Mouse (Mus musculus): ENCODE measurements around the gene Rab3c. TPM values are rescaled to one million over a fixed set of nuclear protein-coding genes. Genes with fewer than 3 reads are reported as not detected.
A peak's percentile ranks its signal among the peaks of the same experiment; 100 is the strongest.

Rab3c gene
- polyA plus RNA-seq, 1 experiment from 2014 or later, result 2.9 TPM

DNA sequence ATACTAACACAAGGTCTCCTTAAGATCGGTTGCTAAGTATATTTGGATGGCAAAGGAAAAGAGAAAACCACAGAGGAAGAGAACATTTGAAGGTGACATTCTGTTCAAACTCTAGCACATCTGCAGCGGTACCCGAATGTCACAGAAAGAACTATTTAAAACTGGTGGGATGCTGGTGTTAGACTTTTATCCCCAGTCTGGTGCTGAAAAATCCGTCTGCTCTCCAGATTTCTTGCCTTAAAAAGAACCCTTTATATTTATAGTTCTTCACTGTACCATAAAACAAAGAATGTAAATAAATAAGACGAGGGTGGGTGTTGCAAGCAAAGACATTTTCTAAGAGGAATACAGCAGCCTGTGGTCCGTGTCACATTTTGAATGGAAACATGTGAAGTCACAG, 105.1 kb downstream of the Rab3c start:
- no peaks in the 10 kb centered on the region for H3K27me3 ChIP-seq
- H3K9me3 ChIP-seq (replicated peaks), result no peaks in the 10 kb centered on the region
- H3K36me3 ChIP-seq, result no peaks in the 10 kb centered on the region
- H3K4me3 ChIP-seq (replicated peaks), result no peak overlapping the region
- no peak overlapping the region for H3K4me2 ChIP-seq
- no peak for ATAC-seq (replicated peaks; ENCODE audit: low FRiP score)
- no peak overlapping the region for H3K9ac ChIP-seq
- no peak overlapping the region for H3K27ac ChIP-seq
- WGBS, result 62% methylated on average over 6 of the region's 6 CpGs
- H3K4me1 ChIP-seq, result no peaks in the 10 kb centered on the region

DNA sequence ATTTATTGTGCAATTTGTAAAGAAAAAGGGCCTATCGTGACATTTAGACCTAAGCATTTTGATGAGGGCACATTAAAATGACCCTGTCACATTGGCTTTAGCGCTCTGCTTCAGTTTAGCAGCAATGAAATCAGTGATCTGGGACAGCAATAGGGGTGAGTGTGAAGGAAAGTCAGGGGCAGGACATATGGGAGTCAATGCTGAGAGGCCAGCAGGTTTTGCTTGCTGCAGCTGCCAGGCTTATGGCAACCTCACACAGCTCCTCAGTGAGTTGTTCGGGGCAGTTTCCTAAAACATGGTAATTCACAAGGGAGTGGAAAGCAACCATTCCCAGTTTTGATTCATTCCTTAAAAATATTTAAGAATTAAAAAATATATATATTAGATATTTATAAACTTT, 111.1 kb downstream of the Rab3c start:
- no peak for ATAC-seq (replicated peaks; ENCODE audit: low FRiP score)
- WGBS, result 68% methylated on average over 3 of the region's 3 CpGs

DNA sequence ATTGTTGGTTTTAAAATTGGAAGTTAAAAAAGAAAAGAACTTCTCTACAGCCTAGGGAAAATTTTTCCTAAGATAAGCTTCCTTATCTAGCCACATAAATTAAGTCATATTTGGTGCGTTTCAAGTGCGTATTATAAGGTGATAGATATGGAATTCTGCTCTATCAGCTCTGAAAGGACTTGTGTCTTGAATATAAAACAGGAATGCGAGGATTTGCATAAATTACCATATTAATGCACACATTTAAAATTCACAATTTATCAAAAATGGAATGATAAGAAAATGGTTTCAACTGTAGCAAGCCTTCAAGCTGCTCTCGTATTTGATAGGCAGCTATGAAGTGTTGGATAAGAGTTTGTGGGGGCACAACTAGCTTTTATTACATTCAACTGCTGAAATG, 111.6 kb downstream of the Rab3c start:
- no peak overlapping the region for H3K9ac ChIP-seq
- no peak overlapping the region for H3K4me3 ChIP-seq (replicated peaks)
- 0 out of 2 replicates have a peak, but pooled peaks cover 4% of the 10 kb centered on the region for H3K4me1 ChIP-seq
- no peak overlapping the region for H3K27ac ChIP-seq
- 79% methylated on average over 4 of the region's 4 CpGs for WGBS
- H3K9me3 ChIP-seq (replicated peaks), result no peaks in the 10 kb centered on the region
- H3K36me3 ChIP-seq, result no peaks in the 10 kb centered on the region
- no peaks in the 10 kb centered on the region for H3K27me3 ChIP-seq
- H3K4me2 ChIP-seq, result no peak overlapping the region
- no peak for ATAC-seq (replicated peaks; ENCODE audit: low FRiP score)

More for the DNA sequence above, 111.1 kb downstream of the Rab3c start:
- H3K4me1 ChIP-seq, result 0 out of 2 replicates have a peak, but pooled peaks cover 4% of the 10 kb centered on the region
- H3K4me2 ChIP-seq, result no peak overlapping the region
- H3K27ac ChIP-seq, result no peak overlapping the region
- H3K9me3 ChIP-seq (replicated peaks), result no peaks in the 10 kb centered on the region
- H3K36me3 ChIP-seq, result no peaks in the 10 kb centered on the region
- no peaks in the 10 kb centered on the region for H3K27me3 ChIP-seq
- no peak overlapping the region for H3K9ac ChIP-seq
- no peak overlapping the region for H3K4me3 ChIP-seq (replicated peaks)

DNA sequence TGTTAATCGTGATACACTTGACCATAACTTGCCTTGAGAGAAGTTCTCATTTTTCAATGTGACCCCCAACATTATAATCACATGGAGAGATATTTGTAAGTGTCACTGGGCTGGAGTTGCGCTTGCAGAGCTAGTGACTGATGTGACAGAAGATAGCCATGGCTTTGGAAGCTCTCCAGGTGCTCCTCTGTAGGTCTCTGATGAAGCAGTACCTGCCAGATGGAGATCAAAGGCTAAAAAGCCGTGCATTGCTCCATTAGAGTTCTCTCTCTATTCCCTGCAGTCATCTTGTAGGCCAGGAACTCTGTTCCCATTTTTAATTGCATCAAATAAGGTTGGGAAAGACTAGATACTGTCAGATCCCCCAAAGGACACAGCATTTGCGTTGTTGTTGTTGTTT, 112.2 kb downstream of the Rab3c start:
- Histone ChIP-seq H3K4me2 (no peak overlapping the region), H3K4me3 (replicated peaks) (no peak overlapping the region), H3K9ac (no peak overlapping the region), H3K27me3 (no peaks in the 10 kb centered on the region), H3K36me3 (no peaks in the 10 kb centered on the region), H3K27ac (no peak overlapping the region), H3K4me1 (0 out of 2 replicates have a peak, but pooled peaks cover 4% of the 10 kb centered on the region), H3K9me3 (replicated peaks) (no peaks in the 10 kb centered on the region)
- no peak for ATAC-seq (replicated peaks; ENCODE audit: low FRiP score)
- 78% methylated on average over 4 of the region's 4 CpGs for WGBS

DNA sequence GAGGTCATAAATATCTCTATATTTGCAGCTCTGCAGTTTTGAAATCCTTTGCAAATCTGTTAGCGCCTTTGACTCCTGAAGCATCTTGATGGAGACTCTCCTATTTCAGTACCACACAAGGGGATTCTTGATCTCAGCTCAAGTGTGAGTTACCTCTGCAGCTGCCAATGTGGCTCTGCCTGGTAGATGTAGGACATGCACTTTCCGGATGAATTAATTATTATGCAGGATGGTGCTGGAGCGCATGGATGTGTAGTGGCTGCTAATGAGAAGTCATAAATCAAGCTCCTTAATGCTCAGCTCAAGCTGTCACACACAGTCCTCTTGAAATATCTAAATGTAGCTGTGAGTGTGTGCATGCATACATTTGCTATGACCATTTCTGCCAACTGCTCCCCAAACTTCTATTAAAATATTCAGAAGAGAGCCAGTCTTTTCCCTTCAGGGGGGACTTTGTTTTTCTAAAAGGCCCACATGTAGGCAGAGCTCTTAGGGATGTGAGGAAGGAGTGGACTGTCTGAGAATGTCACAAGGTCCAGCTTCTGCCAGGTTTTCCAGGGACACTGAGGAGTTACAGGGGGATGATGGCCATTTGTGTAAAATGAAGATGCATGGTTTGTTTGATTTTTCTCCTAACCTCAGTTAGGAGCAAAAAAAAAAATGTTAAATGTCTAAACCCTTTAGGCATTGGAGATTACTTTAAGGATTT, 114.0 kb downstream of the Rab3c start:
- WGBS, result 41% methylated on average over 3 of the region's 3 CpGs
- Histone ChIP-seq H3K36me3 (no peaks in the 10 kb centered on the region), H3K4me1 (0 out of 2 replicates have a peak, but pooled peaks cover 4% of the 10 kb centered on the region), H3K4me2 (no peak overlapping the region), H3K9me3 (replicated peaks) (no peaks in the 10 kb centered on the region), H3K9ac (no peak overlapping the region), H3K4me3 (replicated peaks) (no peak overlapping the region), H3K27ac (no peak overlapping the region), H3K27me3 (no peaks in the 10 kb centered on the region)
- ATAC-seq (replicated peaks; ENCODE audit: low FRiP score), result peak; percentile 60; the same call in 1 of the 2 replicates

DNA sequence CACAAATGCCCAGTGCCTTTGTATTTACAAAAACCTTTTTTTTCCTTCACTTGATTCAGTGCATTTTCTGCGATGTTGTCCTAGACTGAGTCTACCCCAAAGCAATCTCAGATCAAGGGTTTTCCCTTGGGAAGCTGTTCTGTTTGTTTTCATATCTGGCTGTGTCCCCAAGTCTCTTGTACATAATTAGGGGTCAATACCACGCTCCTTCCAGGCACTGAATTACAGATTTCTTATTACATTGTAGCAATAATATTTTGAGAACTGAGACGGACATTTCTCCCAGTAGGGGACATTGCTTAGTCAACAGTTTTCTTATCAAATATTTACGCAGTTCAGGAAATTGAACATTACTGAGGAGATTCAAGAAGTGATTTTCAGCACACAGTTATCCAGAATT, 120.8 kb downstream of the Rab3c start:
- no peaks in the 10 kb centered on the region for H3K4me1 ChIP-seq
- H3K27ac ChIP-seq, result no peak overlapping the region
- H3K4me3 ChIP-seq (replicated peaks), result no peak overlapping the region
- ATAC-seq (replicated peaks; ENCODE audit: low FRiP score), result no peak
- WGBS, result 63% methylated on average over 4 of the region's 4 CpGs
- H3K36me3 ChIP-seq, result no peaks in the 10 kb centered on the region
- H3K9ac ChIP-seq, result no peak overlapping the region
- no peaks in the 10 kb centered on the region for H3K9me3 ChIP-seq (replicated peaks)
- no peaks in the 10 kb centered on the region for H3K27me3 ChIP-seq
- H3K4me2 ChIP-seq, result no peak overlapping the region

DNA sequence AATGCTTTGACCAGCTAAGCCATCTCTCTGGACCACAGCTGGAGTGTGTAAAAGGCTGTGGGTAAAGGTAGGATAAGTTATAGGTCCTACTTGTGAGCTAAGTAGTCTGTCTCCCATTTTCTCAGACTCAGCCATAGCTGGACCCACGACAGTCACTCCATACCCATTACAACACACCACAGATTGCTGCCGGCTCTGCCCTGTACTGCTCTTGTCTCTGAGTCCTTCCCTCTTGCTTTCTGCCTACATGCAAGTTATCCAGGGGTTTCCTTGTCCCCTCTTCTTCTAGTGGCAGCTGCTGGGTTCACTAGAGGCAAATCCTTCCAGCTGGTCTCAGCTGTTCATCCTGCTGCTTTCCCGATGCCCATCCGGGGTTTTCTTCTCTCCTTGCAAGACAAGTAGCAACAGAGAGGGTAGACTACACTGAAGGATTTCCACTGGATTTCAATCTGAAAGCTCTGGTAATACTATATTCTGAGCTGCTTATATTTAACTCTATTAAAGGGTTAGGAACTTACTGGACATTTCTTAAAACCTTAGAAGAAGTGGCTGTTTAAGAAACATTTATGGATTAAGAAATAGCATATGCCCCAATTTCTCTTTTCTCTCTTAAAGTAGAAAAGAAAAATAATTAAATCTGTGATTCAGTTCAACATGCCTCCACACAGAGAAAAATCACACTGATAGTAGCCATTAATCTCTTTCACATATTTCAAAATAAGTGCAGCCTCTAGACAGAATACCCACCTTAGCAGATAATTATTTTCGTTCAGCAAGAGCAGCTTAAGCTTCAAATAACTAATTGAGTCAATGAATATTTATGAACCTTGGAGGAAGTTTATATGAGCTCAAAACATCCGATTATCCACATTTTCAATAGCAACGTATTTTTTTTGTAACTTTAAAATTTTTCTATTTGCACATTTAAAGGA, 121.9 kb downstream of the Rab3c start:
- no peak overlapping the region for H3K4me2 ChIP-seq
- no peak overlapping the region for H3K9ac ChIP-seq
- H3K4me1 ChIP-seq, result no peaks in the 10 kb centered on the region
- no peaks in the 10 kb centered on the region for H3K9me3 ChIP-seq (replicated peaks)
- H3K36me3 ChIP-seq, result no peaks in the 10 kb centered on the region
- ATAC-seq (replicated peaks; ENCODE audit: low FRiP score), result no peak
- no peaks in the 10 kb centered on the region for H3K27me3 ChIP-seq
- 74% methylated on average over 7 of the region's 7 CpGs for WGBS
- H3K27ac ChIP-seq, result no peak overlapping the region
- no peak overlapping the region for H3K4me3 ChIP-seq (replicated peaks)

DNA sequence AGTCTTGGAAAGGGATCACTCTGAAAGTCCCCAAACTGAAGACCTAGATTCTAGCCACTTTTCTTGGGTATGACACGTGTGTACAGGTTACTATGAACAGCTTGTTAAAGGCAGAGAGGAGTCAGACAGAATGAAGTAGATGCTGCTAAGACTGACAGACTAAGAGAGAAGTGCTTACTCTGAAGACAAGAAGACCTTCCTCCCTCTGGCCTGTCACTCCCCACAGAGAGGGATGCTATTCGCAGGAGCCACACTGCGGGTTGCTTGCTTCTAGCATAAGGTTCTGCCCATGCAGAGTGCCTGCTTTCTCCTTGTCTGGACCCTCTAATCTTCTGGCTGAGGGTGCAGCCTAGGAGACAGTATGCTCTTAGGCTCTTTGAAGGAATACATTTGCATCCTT, 135.3 kb downstream of the Rab3c start:
- 70% methylated on average over 3 of the region's 3 CpGs for WGBS
- Histone ChIP-seq H3K4me3 (replicated peaks) (no peak overlapping the region), H3K4me1 (no peaks in the 10 kb centered on the region), H3K9me3 (replicated peaks) (no peaks in the 10 kb centered on the region), H3K27ac (no peak overlapping the region), H3K27me3 (no peaks in the 10 kb centered on the region), H3K4me2 (no peak overlapping the region), H3K9ac (no peak overlapping the region), H3K36me3 (no peaks in the 10 kb centered on the region)
- ATAC-seq (replicated peaks; ENCODE audit: low FRiP score), result no peak

DNA sequence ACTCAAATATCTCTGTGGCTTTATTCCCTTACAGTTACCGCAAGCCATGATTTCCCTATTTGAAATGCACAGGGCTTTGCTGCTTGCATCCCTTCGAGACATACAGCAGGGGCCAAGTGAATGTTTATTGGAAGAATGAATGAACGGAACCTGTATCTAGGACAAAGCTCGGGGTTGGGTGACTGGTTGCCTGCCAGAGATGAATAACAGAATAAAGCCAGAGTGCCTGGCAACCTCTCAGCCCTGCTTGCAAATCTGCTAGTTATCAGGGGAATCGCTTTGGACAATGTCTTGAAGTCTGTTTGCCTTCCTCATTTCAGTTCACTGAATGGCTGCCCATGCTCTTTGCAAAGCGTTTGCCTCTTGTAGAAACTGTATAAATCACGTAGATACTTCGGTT, 135.8 kb downstream of the Rab3c start:
- no peak for ATAC-seq (replicated peaks; ENCODE audit: low FRiP score)

DNA sequence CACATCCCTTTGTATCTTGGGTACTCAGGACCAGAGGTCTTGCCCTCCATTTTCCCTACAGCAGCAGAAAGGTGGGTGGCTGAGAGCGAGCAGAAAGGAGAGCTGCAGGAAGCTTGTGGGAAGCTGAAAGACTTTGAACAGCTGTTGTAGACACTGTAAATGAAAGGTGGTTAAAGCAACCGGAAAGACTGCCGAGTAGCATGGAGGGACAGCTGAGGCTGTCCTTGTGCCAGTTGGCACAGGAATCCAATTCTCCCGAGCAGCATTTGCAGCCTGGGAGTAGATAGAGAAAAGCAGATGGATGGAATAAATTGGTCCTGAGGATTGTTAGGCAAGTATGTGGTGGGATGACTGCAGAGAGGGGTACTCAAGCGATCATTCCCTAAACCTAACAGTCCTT, 141.5 kb downstream of the Rab3c start:
- Histone ChIP-seq H3K9ac (no peak overlapping the region), H3K36me3 (no peaks in the 10 kb centered on the region), H3K4me1 (no peaks in the 10 kb centered on the region), H3K9me3 (replicated peaks) (no peaks in the 10 kb centered on the region), H3K27ac (no peak overlapping the region), H3K4me3 (replicated peaks) (no peak overlapping the region), H3K27me3 (no peaks in the 10 kb centered on the region), H3K4me2 (no peak overlapping the region)
- 76% methylated on average over 5 of the region's 5 CpGs for WGBS
- ATAC-seq (replicated peaks; ENCODE audit: low FRiP score), result no peak

More for the DNA sequence above, 135.8 kb downstream of the Rab3c start:
- Histone ChIP-seq H3K9ac (no peak overlapping the region), H3K36me3 (no peaks in the 10 kb centered on the region), H3K4me1 (no peaks in the 10 kb centered on the region), H3K27me3 (no peaks in the 10 kb centered on the region), H3K9me3 (replicated peaks) (no peaks in the 10 kb centered on the region), H3K27ac (no peak overlapping the region), H3K4me2 (no peak overlapping the region), H3K4me3 (replicated peaks) (no peak overlapping the region)
- 83% methylated on average over 8 of the region's 8 CpGs for whole genome bisulfite sequencing

DNA sequence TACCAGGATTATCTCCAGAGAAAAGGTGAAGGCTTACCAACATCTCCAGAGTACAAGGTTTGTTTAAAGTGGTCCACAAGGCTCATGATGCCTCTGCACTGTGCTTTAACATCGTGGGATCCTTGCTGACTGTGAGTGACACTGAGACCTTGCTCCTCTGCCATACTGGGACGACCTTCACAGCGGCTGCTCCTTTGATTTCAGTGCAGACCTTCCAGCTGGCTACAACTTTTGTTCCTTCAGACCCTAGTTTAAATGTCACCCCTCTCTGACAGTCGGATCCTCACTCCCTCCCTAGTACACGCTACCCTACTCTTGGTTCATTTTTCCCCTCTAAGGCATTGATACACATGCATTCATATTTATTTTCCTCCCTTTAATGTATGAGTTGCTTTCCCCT, 142.2 kb downstream of the Rab3c start:
- H3K9me3 ChIP-seq (replicated peaks), result no peaks in the 10 kb centered on the region
- H3K27ac ChIP-seq, result no peak overlapping the region
- no peaks in the 10 kb centered on the region for H3K27me3 ChIP-seq
- H3K4me2 ChIP-seq, result no peak overlapping the region
- 64% methylated on average over 5 of the region's 5 CpGs for WGBS
- no peak overlapping the region for H3K4me3 ChIP-seq (replicated peaks)
- H3K4me1 ChIP-seq, result no peaks in the 10 kb centered on the region
- ATAC-seq (replicated peaks; ENCODE audit: low FRiP score), result no peak
- H3K9ac ChIP-seq, result no peak overlapping the region
- H3K36me3 ChIP-seq, result no peaks in the 10 kb centered on the region

DNA sequence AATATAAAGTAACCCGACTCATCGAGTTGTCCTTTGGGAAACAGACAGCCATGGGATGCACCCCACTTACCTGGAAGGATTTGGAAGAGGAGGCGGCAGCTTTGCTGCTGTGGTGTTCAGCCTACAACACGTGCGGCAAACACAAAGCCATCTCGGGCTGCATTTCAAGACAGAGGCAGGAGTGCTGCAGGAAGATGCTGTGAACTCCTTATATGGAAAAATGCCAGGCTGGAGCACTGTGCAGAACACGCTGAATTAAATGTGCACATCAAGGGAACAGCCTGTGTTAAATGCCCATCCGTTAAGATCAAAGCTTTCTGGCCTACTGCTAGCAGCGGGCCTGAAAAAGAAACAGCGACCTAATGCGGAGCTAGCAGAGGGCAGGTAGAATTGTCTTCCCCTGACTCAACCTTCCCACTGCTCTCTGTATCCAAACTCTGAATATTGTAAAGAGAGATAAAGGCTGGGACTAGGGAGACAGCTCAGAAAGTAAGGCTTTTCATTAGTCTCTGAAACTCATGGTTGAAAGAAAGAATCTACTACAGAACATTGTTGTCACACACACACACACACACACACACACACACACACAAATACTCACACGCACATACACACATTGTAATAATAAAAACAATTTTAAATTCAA, 153.1 kb downstream of the Rab3c start:
- no peak overlapping the region for H3K9ac ChIP-seq
- H3K27me3 ChIP-seq, result no peaks in the 10 kb centered on the region
- H3K4me1 ChIP-seq, result no peaks in the 10 kb centered on the region
- H3K4me2 ChIP-seq, result no peak overlapping the region
- ATAC-seq (replicated peaks; ENCODE audit: low FRiP score), result no peak
- H3K4me3 ChIP-seq (replicated peaks), result no peak overlapping the region
- 59% methylated on average over 12 of the region's 12 CpGs for WGBS
- H3K36me3 ChIP-seq, result no peaks in the 10 kb centered on the region
- no peaks in the 10 kb centered on the region for H3K9me3 ChIP-seq (replicated peaks)
- H3K27ac ChIP-seq, result no peak overlapping the region
